Mouse (Mus musculus): ENCODE measurements around the gene Elane.
A peak's percentile ranks its signal among the peaks of the same experiment; 100 is the strongest.

The Elane gene

GRCm38 (mm10) chr10:79886054-79886453 is at the start of gene Elane:
Elane (plus strand) TSS chr10:79886247.
- no peak for DNase-seq (ENCODE audit: low spot score)

- DNase-seq (ENCODE audit: low spot score), result no peak
Measured at GRCm38 (mm10) chr10:79836918-79837317, 49.1 kb upstream of the Elane start.

- DNase-seq (ENCODE audit: low spot score), result no peak
Measured at GRCm38 (mm10) chr10:79838151-79838550, 47.9 kb upstream of the Elane start.

- DNase-seq (ENCODE audit: low spot score), result no peak
Measured at GRCm38 (mm10) chr10:79840091-79840490, 46.0 kb upstream of the Elane start.

- DNase-seq (ENCODE audit: low spot score), result peak; percentile 73
Measured at GRCm38 (mm10) chr10:79840644-79841551, 45.1 kb upstream of the Elane start.

GRCm38 (mm10) chr10:79842322-79842721 is 43.7 kb upstream of the Elane start:
- DNase-seq (ENCODE audit: low spot score), result no peak

GRCm38 (mm10) chr10:79843476-79843875 is 42.6 kb upstream of the Elane start:
- peak; percentile 71 for DNase-seq (ENCODE audit: low spot score)

- DNase-seq (ENCODE audit: low spot score), result no peak
Measured at GRCm38 (mm10) chr10:79846553-79846952, 39.5 kb upstream of the Elane start.

GRCm38 (mm10) chr10:79849941-79850628 is 36.0 kb upstream of the Elane start:
- DNase-seq (ENCODE audit: low spot score), result no peak

- no peak for DNase-seq (ENCODE audit: low spot score)
Measured at GRCm38 (mm10) chr10:79851653-79852052, 34.4 kb upstream of the Elane start.

- no peak for DNase-seq (ENCODE audit: low spot score)
Measured at GRCm38 (mm10) chr10:79852107-79852789, 33.8 kb upstream of the Elane start.

GRCm38 (mm10) chr10:79852827-79853226 is 33.2 kb upstream of the Elane start:
- no peak for DNase-seq (ENCODE audit: low spot score)

- DNase-seq (ENCODE audit: low spot score), result peak; percentile 99
Measured at GRCm38 (mm10) chr10:79853392-79853791, 32.7 kb upstream of the Elane start.

- peak; percentile 99 for DNase-seq (ENCODE audit: low spot score)
Measured at GRCm38 (mm10) chr10:79853860-79854795, 31.9 kb upstream of the Elane start, which contains the start of gene Ptbp1. Ptbp1 (plus strand) TSS chr10:79854427.

- DNase-seq (ENCODE audit: low spot score), result peak; percentile 84
Measured at GRCm38 (mm10) chr10:79854801-79855541, 31.1 kb upstream of the Elane start.

- no peak for DNase-seq (ENCODE audit: low spot score)
Measured at GRCm38 (mm10) chr10:79855558-79856184, 30.4 kb upstream of the Elane start.

- no peak for DNase-seq (ENCODE audit: low spot score)
Measured at GRCm38 (mm10) chr10:79856280-79856679, 29.8 kb upstream of the Elane start.

GRCm38 (mm10) chr10:79856704-79857451 is 29.2 kb upstream of the Elane start:
- DNase-seq (ENCODE audit: low spot score), result no peak

- peak; percentile 78 for DNase-seq (ENCODE audit: low spot score)
Measured at GRCm38 (mm10) chr10:79857452-79857811, 28.6 kb upstream of the Elane start.
